Mouse (Mus musculus): ENCODE data around the gene 1110004F10Rik. TPM values are rescaled to one million over a fixed set of nuclear protein-coding genes. Genes with fewer than 3 reads are reported as not detected.

The 1110004F10Rik gene
- total and polyA plus RNA-seq, 3 experiments, result 158 to 182 TPM; not detected in 1

GRCm38 (mm10) chr7:116038024-116038423, 1.2 kb upstream of the 1110004F10Rik start:
- H3K79me2 ChIP-seq (ENCODE audit: control insufficient read depth, insufficient read depth, low read length, poor library complexity), result no peaks in the 10 kb centered on the region
- TF ChIP-seq MAFK (IDR thresholded peaks at IDR 0.05; ENCODE audit: borderline replicate concordance, low read depth, low read length) (no peak), ZC3H11A (IDR thresholded peaks at IDR 0.05; ENCODE audit: low read depth, low read length) (no peak), MAZ (IDR thresholded peaks at IDR 0.05; ENCODE audit: low read depth, low read length) (no peak), SIN3A (IDR thresholded peaks at IDR 0.05; ENCODE audit: low read length) (no peak), ETS1 (IDR thresholded peaks at IDR 0.05; ENCODE audit: low read depth, low read length) (no peak), CHD1 (IDR thresholded peaks at IDR 0.05; ENCODE audit: low read depth, low read length) (no peak), USF2 (IDR thresholded peaks at IDR 0.05; ENCODE audit: borderline replicate concordance in 1 of 2, insufficient read depth in 1 of 2, low read depth in 1 of 2, low read length in 2 of 2) (no peak), TCF12 (IDR thresholded peaks at IDR 0.05; ENCODE audit: low read depth, low read length) (no peak), POLR2AphosphoS5 (IDR thresholded peaks at IDR 0.05; ENCODE audit: borderline replicate concordance, low read depth, low read length) (no peak), JUND (IDR thresholded peaks at IDR 0.05; ENCODE audit: low read depth, low read length) (no peak), GATA1 (IDR thresholded peaks at IDR 0.05; ENCODE audit: low read depth, low read length) (no peak), UBTF (IDR thresholded peaks at IDR 0.05; ENCODE audit: borderline replicate concordance, insufficient read depth, low read depth, low read length) (no peak)
- H3K4me1 ChIP-seq (ENCODE audit: control insufficient read depth in 1 of 2, insufficient read depth in 2 of 2, low read length in 2 of 2), result no peaks in the 10 kb centered on the region
- H3K9me3 ChIP-seq (replicated peaks; ENCODE audit: insufficient read depth, low read length), result no peaks in the 10 kb centered on the region
- H3K27me3 ChIP-seq (ENCODE audit: control insufficient read depth in 1 of 2, insufficient read depth in 2 of 2, low read length in 2 of 2), result peaks cover 0 to 10% of the 10 kb centered on the region in 2 experiments
- no peaks in the 10 kb centered on the region for H3K36me3 ChIP-seq (ENCODE audit: control insufficient read depth in 1 of 2, insufficient read depth in 2 of 2, low read length in 2 of 2)
- no peak overlapping the region for H3K9ac ChIP-seq (ENCODE audit: control insufficient read depth, low read depth, low read length, poor library complexity, severe bottlenecking)
- H3K4me3 ChIP-seq (ENCODE audit: control insufficient read depth in 1 of 2, insufficient read depth in 1 of 2, low read depth in 2 of 2, low read length in 2 of 2), result no peak overlapping the region
- no peak overlapping the region for H3K27ac ChIP-seq (ENCODE audit: control insufficient read depth, low read depth, low read length)
- no peak for DNase-seq (ENCODE audit: low read depth, low spot score)

- H3K9me3 ChIP-seq (replicated peaks; ENCODE audit: insufficient read depth, low read length), result no peaks in the 10 kb centered on the region
- H3K9ac ChIP-seq (ENCODE audit: control insufficient read depth, low read depth, low read length, poor library complexity, severe bottlenecking), result no peak within 1 kb of the TSS
- no peaks in the 10 kb centered on the region for H3K4me1 ChIP-seq (ENCODE audit: control insufficient read depth in 1 of 2, insufficient read depth in 2 of 2, low read length in 2 of 2)
- H3K79me2 ChIP-seq (ENCODE audit: control insufficient read depth, insufficient read depth, low read length, poor library complexity), result no peaks in the 10 kb centered on the region
- H3K27me3 ChIP-seq (ENCODE audit: control insufficient read depth in 1 of 2, insufficient read depth in 2 of 2, low read length in 2 of 2), result peaks cover 0 to 10% of the 10 kb centered on the region in 2 experiments
- H3K27ac ChIP-seq (ENCODE audit: control insufficient read depth, low read depth, low read length), result no peak within 1 kb of the TSS
- peak within 1 kb of the TSS; percentile 64 to 71 for H3K4me3 ChIP-seq (ENCODE audit: control insufficient read depth in 1 of 2, insufficient read depth in 1 of 2, low read depth in 2 of 2, low read length in 2 of 2)
- H3K36me3 ChIP-seq (ENCODE audit: control insufficient read depth in 1 of 2, insufficient read depth in 2 of 2, low read length in 2 of 2), result no peaks in the 10 kb centered on the region
- no peak for TF ChIP-seq JUND (IDR thresholded peaks at IDR 0.05; ENCODE audit: low read depth, low read length)
- no peak for TF ChIP-seq EP300 (IDR thresholded peaks at IDR 0.05; ENCODE audit: low read depth in 1 of 2, low read length in 2 of 2)
- no peak for TF ChIP-seq SIN3A (IDR thresholded peaks at IDR 0.05; ENCODE audit: low read length)
- TF ChIP-seq RCOR1 (IDR thresholded peaks at IDR 0.05; ENCODE audit: low read depth, low read length), result no peak
- no peak for TF ChIP-seq NELFE (IDR thresholded peaks at IDR 0.05; ENCODE audit: low read depth, low read length)
- TF ChIP-seq HCFC1 (IDR thresholded peaks at IDR 0.05; ENCODE audit: low read depth, low read length), result no peak
- DNase-seq (ENCODE audit: low read depth, low spot score), result peak; percentile 25
Observed at GRCm38 (mm10) chr7:116038511-116038910, 686 bp upstream of the 1110004F10Rik start, which contains the start of gene Sox6. TSS of gene Sox6 (minus strand) at chr7:116038796.

Data from MEL (cell line).